Mouse (Mus musculus): ENCODE measurements around the gene Cenpj.

Gene Cenpj

GRCm38 (mm10) chr14:56575416-56575815 lies at the start of gene Cenpj, which contains the start of gene Parp4:
Gene Cenpj, minus strand, starts transcription at chr14:56575425.
Gene Parp4, plus strand, starts transcription at chr14:56575619.
- ATAC-seq (ENCODE audit: insufficient number of reproducible peaks, low FRiP score, low TSS enrichment) = peak; percentile 63

- no peak for ATAC-seq (ENCODE audit: insufficient number of reproducible peaks, low FRiP score, low TSS enrichment)
Measured at GRCm38 (mm10) chr14:56620425-56620824, 45.2 kb upstream of the Cenpj start.

GRCm38 (mm10) chr14:56617470-56617869 lies 42.2 kb upstream of the Cenpj start:
- ATAC-seq (ENCODE audit: insufficient number of reproducible peaks, low FRiP score, low TSS enrichment) = no peak

DNA sequence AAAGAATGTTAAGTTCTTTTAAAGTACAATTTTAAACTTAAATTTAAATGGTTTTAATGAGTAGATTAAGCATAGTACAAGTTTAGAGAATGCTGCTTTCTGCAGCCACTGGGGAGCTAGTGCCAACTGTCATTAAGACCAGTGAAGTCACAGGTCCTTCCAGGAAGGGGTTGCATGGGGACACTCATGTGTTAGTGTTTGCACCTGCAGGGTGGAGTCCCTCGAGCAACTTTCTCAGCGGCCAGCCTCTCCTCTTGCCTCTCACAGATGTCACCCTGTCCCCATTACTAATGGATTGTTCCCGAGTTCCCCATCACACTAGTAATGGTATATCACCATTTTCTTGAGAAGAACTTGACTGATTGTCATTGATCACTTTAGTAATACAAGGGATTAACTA lies 38.0 kb upstream of the Cenpj start:
- no peak for ATAC-seq (ENCODE audit: insufficient number of reproducible peaks, low FRiP score, low TSS enrichment)

- ATAC-seq (ENCODE audit: insufficient number of reproducible peaks, low FRiP score, low TSS enrichment) = no peak
Measured at GRCm38 (mm10) chr14:56605136-56605535, 29.9 kb upstream of the Cenpj start.

DNA sequence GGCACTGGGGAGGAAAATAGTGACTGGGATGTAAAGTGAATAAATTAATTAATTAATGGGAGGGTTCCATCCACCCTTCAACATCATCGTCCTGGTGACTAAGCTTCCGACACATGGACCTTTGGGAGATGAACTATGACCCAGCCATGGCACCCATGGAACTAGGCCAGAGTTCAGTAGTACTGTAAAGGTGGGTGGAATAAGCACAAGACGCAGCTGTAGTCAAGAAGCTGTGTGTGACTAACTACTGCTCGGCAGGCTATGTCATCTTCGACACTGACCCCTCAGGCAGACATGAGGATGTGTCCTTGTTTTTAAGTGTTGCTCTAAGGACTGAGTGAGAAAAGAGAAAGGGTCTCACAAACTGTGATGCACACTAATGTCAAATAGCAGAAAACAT lies 29.2 kb upstream of the Cenpj start:
- no peak for ATAC-seq (ENCODE audit: insufficient number of reproducible peaks, low FRiP score, low TSS enrichment)

- no peak for ATAC-seq (ENCODE audit: insufficient number of reproducible peaks, low FRiP score, low TSS enrichment)
Measured at GRCm38 (mm10) chr14:56602069-56602468, 26.8 kb upstream of the Cenpj start.

GRCm38 (mm10) chr14:56598759-56599158 lies 23.5 kb upstream of the Cenpj start:
- ATAC-seq (ENCODE audit: insufficient number of reproducible peaks, low FRiP score, low TSS enrichment) = peak; percentile 26; the same call in 1 of the 2 replicates

DNA sequence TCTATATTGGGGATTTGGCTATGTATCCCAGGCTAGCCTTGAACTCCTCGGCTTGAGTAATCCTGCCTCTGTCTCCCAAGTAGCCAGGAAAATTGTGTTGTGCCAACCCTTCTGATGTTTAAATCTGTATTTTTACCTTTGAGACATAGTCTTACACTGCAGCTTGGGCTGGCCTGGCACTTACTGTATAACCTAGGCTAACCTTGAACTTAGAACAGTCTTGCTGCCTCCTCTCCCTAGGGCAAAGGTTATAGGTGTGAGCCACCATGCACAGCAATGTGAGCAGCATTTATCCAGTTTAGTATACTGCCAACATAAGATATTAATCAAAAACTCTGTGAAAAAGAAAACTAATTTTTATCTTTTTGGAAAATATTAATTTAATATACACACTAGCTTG lies 19.6 kb upstream of the Cenpj start:
- ATAC-seq (ENCODE audit: insufficient number of reproducible peaks, low FRiP score, low TSS enrichment) = no peak

DNA sequence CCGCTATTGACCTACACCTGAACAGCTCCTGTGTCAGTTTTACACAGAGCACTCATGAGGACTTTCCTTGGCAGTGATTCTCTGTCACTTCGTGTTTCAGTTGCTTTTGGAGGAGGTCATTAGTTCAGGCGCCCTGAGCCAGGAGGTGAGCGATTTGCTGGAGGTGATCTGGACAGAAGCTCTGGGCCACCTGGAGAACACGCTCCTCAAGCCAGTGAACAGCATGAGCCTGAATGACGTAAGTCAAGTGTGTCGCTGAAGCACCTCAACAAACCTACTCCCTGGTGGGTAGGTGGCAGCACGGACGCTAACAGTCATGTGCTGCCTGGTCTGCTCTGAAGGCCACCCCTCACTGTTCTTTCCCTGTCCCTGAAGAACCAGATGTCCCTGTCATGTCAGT lies 17.0 kb upstream of the Cenpj start:
- ATAC-seq (ENCODE audit: insufficient number of reproducible peaks, low FRiP score, low TSS enrichment) = peak; percentile 49

- ATAC-seq (ENCODE audit: insufficient number of reproducible peaks, low FRiP score, low TSS enrichment) = no peak
Measured at GRCm38 (mm10) chr14:56582294-56582693, 7.1 kb upstream of the Cenpj start.

- no peak for ATAC-seq (ENCODE audit: insufficient number of reproducible peaks, low FRiP score, low TSS enrichment)
Measured at GRCm38 (mm10) chr14:56581117-56581516, 5.9 kb upstream of the Cenpj start.

GRCm38 (mm10) chr14:56579011-56579410 lies 3.8 kb upstream of the Cenpj start:
- ATAC-seq (ENCODE audit: insufficient number of reproducible peaks, low FRiP score, low TSS enrichment) = no peak

DNA sequence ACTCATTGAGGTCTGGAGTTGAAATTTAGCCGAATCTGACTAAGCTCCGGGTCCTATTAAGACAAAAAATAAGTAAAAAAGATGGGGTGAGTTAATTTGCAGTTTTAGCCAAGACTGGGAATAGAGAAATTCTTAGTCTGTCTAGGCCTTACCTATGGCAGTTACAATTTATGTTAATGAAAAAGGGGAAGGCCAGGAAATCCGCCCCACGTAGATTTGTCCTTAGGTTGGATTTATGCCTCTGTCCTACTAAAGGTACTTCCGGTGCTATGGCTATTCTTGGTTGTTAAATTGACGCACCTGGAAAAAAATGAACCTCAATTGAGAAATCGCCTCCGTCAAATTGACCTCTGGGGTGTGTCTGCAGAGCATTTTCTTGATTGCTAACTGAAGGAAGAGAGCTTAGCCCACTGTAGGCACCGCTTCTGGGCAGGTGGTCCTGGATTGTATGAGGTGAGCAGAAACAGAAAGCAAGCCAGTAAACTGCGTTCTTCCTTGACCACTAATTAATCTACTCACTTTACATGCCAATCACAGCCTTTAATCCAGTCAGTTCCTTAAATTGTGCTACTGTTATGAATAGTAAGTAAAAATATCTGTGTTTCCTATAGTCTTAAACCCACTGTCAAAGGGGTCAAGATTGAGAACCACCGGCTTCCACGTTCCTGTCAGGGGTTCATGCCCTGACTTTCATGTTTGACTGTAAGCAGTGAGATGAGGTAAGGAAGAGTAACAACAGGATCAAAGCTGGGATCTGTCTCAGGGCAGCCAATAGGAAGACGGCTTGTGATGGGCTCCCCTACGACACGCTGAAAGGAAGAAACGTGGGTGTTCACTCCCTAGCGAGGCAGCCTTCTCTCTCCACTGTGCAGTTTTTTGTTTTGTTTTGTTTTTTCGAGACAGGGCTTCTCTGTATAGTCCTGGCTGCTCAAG lies 1.0 kb upstream of the Cenpj start:
- ATAC-seq (ENCODE audit: insufficient number of reproducible peaks, low FRiP score, low TSS enrichment) = no peak

GRCm38 (mm10) chr14:56572546-56572945 lies 2.7 kb downstream of the Cenpj start:
- ATAC-seq (ENCODE audit: insufficient number of reproducible peaks, low FRiP score, low TSS enrichment) = no peak

DNA sequence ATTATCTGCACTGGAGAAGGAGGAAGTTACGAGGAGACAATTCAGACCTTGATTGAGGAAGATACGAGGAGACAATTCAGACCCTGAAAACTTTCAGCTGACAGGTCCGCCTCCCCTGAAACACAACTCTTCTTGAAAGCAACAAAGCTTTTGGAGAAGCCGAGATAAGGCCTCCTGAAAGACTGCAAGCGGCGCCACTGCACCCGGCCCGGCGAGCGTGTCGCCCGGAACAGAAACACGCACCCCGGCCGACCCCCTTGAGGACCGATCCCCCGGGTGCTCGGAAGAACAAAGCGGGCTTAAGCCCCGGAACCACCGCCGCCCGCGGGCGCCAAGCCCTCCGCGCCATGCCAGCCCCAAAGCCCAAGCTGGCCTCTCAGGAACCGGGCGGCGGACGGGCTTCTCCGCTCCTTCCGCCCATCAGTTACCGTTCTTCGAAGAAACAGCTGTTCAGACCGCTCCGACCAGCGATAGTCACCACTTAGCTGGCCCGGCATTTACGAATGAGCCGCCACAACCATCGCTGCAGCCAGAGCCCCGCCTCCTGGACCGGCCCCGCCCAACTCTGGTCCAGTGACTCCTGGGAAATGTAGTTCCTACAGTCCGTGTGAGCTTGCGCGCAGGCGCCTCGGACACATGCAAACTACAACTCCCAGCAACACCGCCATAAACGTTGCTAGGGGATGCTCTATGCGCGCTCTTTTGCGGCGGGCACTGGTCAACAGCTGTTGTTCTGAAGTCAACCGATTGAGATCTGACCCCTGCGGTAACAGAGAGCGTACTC lies 3.7 kb downstream of the Cenpj start:
- peak; percentile 98 for ATAC-seq (ENCODE audit: insufficient number of reproducible peaks, low FRiP score, low TSS enrichment)

DNA sequence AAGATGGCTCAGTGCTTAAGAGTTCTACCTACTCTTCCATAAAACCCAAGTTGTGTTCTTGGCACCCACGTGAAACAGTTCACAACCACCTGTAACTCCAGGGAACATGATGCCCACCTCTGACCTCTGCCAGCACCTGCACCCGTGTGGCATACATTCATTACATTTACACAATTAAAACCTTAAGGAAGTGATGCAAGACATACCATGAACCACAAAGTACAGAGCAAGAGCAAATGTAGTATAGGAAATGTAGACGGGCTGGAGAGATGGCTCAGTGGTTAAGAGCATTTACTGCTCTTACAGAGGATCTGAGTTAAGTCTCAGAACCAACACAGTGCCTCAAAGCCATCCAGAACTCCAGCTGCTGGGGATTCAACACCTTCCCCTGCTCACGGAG lies 6.2 kb downstream of the Cenpj start:
- no peak for ATAC-seq (ENCODE audit: insufficient number of reproducible peaks, low FRiP score, low TSS enrichment)

DNA sequence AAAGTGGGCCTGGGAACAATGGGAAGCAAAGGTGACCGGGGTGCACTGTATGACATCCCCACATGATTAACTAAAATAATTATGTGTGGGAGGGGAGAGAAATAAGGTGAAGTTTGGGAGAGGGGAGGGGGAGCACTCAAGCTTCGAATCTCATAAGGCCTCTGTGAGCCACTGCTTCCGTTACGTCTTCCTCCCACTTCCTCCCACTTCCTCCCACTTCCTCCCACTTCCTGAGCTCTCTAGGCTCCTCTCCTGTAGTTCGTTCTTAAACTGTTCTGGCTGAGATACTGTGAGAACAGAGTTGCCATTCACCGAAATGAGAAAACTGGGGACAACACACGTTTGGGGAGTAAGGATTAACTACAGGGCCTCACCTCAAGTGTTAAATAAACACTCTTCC lies 7.7 kb downstream of the Cenpj start:
- ATAC-seq (ENCODE audit: insufficient number of reproducible peaks, low FRiP score, low TSS enrichment) = no peak

GRCm38 (mm10) chr14:56559134-56559533 lies 16.1 kb downstream of the Cenpj start:
- ATAC-seq (ENCODE audit: insufficient number of reproducible peaks, low FRiP score, low TSS enrichment) = no peak

DNA sequence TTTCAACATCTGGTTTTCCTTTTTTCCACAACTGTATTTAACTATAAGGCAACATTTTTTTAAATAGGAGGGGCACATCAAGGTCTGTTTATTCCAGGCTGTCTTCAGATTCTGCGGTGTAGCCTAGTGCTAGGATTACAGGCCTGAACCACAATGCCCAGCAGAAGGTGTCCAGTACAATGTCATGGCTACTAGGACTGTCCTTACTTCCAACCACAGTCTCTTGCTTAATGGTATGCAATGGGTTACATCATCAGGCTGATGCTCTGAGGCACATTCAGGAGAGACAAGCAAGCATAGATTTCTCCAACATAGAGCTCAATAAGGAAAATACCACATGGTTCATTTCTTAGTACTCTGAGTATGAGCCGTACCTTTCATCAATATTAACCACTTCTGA lies 20.5 kb downstream of the Cenpj start:
- ATAC-seq (ENCODE audit: insufficient number of reproducible peaks, low FRiP score, low TSS enrichment) = no peak

- ATAC-seq (ENCODE audit: insufficient number of reproducible peaks, low FRiP score, low TSS enrichment) = no peak
Measured at GRCm38 (mm10) chr14:56553331-56553730, 21.9 kb downstream of the Cenpj start.
